Mouse (Mus musculus) heart, embryonic 15.5 days (tissue): ENCODE measurements around the gene Nfasc. TPM values are rescaled to one million over a fixed set of nuclear protein-coding genes. Genes with fewer than 3 reads are reported as not detected.

ENCODE experiments used
- ATAC-seq: fragments of 200-750 bp; cut with Nextera tagmentation; replicated peaks from 2 replicates; pipeline ENCODE4 v1.8.0; 2017; ENCODE audit warnings: low read depth, moderate TSS enrichment; ENCODE audit not compliant: insufficient number of reproducible peaks, insufficient read depth, low FRiP score
- H3K27ac ChIP-seq: fragments of 300-500 bp; sonication (generic); 2 replicates; pipeline ENCODE4 v1.5.1; 2015; ENCODE audit warnings: mild to moderate bottlenecking, inconsistent platforms
- H3K27me3 ChIP-seq: fragments of 300-500 bp; sonication (generic); 2 replicates; pipeline ENCODE4 v1.6.1; 2015; ENCODE audit warnings: inconsistent platforms
- H3K36me3 ChIP-seq: fragments of 300-500 bp; sonication (generic); 2 replicates; pipeline ENCODE4 v1.6.1; 2015; ENCODE audit warnings: mild to moderate bottlenecking, inconsistent platforms
- H3K4me1 ChIP-seq: fragments of 300-500 bp; sonication (generic); replicated peaks from 2 replicates; pipeline ENCODE4 v1.6.1; 2015; ENCODE audit warnings: inconsistent platforms
- H3K4me2 ChIP-seq: fragments of 300-500 bp; sonication (generic); 2 replicates; pipeline ENCODE4 v1.6.1; 2015; ENCODE audit warnings: inconsistent platforms, mild to moderate bottlenecking, moderate library complexity
- H3K4me3 ChIP-seq: fragments of 300-500 bp; sonication (generic); 2 replicates; pipeline ENCODE4 v1.5.1; 2015; ENCODE audit warnings: mild to moderate bottlenecking, inconsistent platforms
- H3K9ac ChIP-seq: fragments of 300-500 bp; sonication (generic); 2 replicates; pipeline ENCODE4 v1.6.1; 2015; ENCODE audit warnings: mild to moderate bottlenecking, inconsistent platforms
- H3K9me3 ChIP-seq: fragments of 300-500 bp; sonication (generic); replicated peaks from 2 replicates; pipeline ENCODE4 v1.6.1; 2016; ENCODE audit warnings: inconsistent platforms
- WGBS: fragments of 180-500 bp; shearing (Covaris S2); methylation state at CpG from one replicate; pipeline ENCODE4 v1.1.7; 2015; ENCODE audit warnings: mixed read lengths; 5-methylcytosine and 5-hydroxymethylcytosine counted together
- polyA plus RNA-seq: library from polyadenylated mRNA; unstranded; fragments of >200 nt; fragmentation: Nextera tagmentation; extraction: Ambion mirVana; gene quantifications from 2 replicates; pipeline ENCODE4 v1.2.1, GENCODE M21; 2015

Nfasc gene
- polyA plus RNA-seq, 1 experiment from 2014 or later = 0.28 TPM

DNA sequence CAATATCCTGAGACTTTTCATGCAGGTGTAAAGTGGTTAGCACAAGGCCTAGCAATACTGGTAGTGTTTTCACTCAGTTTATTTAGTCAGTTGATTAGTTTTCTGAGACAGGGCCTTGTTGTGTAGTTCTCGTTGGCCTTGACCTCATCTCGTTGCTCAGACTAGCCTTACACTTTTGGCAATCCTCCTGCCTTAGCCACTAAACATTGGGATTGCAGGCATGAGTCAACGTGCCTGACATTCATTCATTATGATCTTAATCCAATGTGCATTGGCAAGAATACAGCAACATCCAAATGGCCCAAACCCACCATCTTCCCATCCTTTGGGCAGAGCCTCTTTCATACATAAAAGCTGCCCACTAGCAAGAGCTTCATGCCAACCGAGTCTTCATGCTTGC lies 129.5 kb downstream of the Nfasc start:
- H3K36me3 ChIP-seq = no peaks in the 10 kb centered on the region
- no peak overlapping the region for H3K4me3 ChIP-seq
- H3K27me3 ChIP-seq = peaks cover 6% of the 10 kb centered on the region; the same call in 1 of the 2 replicates
- H3K9me3 ChIP-seq = no peaks in the 10 kb centered on the region
- H3K4me2 ChIP-seq = no peak overlapping the region
- H3K27ac ChIP-seq = no peak overlapping the region
- no peak overlapping the region for H3K9ac ChIP-seq
- WGBS = 78% methylated on average over 4 of the region's 4 CpGs
- ATAC-seq = no peak
- H3K4me1 ChIP-seq = no peaks in the 10 kb centered on the region

- H3K4me3 ChIP-seq = no peak overlapping the region
- no peak for ATAC-seq
- WGBS = 34% methylated on average over 4 of the region's 4 CpGs
- no peaks in the 10 kb centered on the region for H3K9me3 ChIP-seq
- H3K27ac ChIP-seq = no peak overlapping the region
- H3K36me3 ChIP-seq = no peaks in the 10 kb centered on the region
- peaks cover 6% of the 10 kb centered on the region; the same call in 1 of the 2 replicates for H3K27me3 ChIP-seq
- no peaks in the 10 kb centered on the region for H3K4me1 ChIP-seq
- H3K9ac ChIP-seq = no peak overlapping the region
- H3K4me2 ChIP-seq = no peak overlapping the region
These were observed 132.5 kb downstream of the Nfasc start for GRCm38 (mm10) chr1:132609048-132609634.

DNA sequence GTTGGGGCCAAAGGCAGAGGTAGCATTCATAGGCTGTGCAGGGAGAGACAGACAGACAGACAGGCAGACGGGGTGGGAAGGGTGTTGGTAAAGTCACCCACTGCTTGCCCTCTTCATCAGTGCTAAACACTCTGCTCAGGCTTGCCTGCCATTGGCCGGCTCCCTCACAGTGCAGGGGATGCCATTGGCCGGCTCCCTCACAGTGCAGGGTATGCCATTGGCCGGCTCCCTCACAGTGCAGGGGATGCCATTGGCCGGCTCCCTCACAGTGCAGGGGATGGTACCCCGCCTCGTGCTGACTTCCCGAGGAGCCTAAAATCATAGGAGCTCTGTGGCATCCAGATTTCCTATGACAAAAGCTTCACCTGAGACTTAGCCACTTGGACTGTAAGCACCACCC lies 139.4 kb downstream of the Nfasc start:
- H3K36me3 ChIP-seq = no peaks in the 10 kb centered on the region
- 38% methylated on average over 8 of the region's 8 CpGs for WGBS
- H3K4me2 ChIP-seq = no peak overlapping the region
- H3K27ac ChIP-seq = no peak overlapping the region
- no peak for ATAC-seq
- H3K27me3 ChIP-seq = peaks cover 15% of the 10 kb centered on the region; the same call in 1 of the 2 replicates
- no peak overlapping the region for H3K4me3 ChIP-seq
- no peak overlapping the region for H3K9ac ChIP-seq
- H3K9me3 ChIP-seq = no peaks in the 10 kb centered on the region
- no peaks in the 10 kb centered on the region for H3K4me1 ChIP-seq

- H3K27me3 ChIP-seq = peaks cover 37% of the 10 kb centered on the region
- 84% methylated on average over 5 of the region's 5 CpGs for WGBS
These were observed 143.6 kb downstream of the Nfasc start for GRCm38 (mm10) chr1:132598024-132598423.

GRCm38 (mm10) chr1:132595741-132596140 lies 145.9 kb downstream of the Nfasc start:
- Histone ChIP-seq H3K4me1 (no peaks in the 10 kb centered on the region; the same call in 1 of the 2 replicates), H3K36me3 (no peaks in the 10 kb centered on the region), H3K4me3 (no peak overlapping the region), H3K9ac (no peak overlapping the region), H3K27ac (no peak overlapping the region), H3K9me3 (no peaks in the 10 kb centered on the region), H3K27me3 (peaks cover 32% of the 10 kb centered on the region), H3K4me2 (no peak overlapping the region)
- WGBS = 28% methylated on average over 6 of the region's 6 CpGs
- ATAC-seq = no peak

More at GRCm38 (mm10) chr1:132598024-132598423, 143.6 kb downstream of the Nfasc start:
- Histone ChIP-seq H3K4me3 (no peak overlapping the region), H3K9ac (no peak overlapping the region), H3K27ac (no peak overlapping the region), H3K4me1 (no peaks in the 10 kb centered on the region; the same call in 1 of the 2 replicates), H3K36me3 (no peaks in the 10 kb centered on the region), H3K4me2 (no peak overlapping the region), H3K9me3 (no peaks in the 10 kb centered on the region)
- no peak for ATAC-seq

GRCm38 (mm10) chr1:132594587-132594986 lies 147.0 kb downstream of the Nfasc start:
- WGBS = 11% methylated on average over 4 of the region's 4 CpGs
- H3K27me3 ChIP-seq = peaks cover 30% of the 10 kb centered on the region
- H3K36me3 ChIP-seq = no peaks in the 10 kb centered on the region
- no peak overlapping the region for H3K9ac ChIP-seq
- H3K4me3 ChIP-seq = no peak overlapping the region
- H3K4me2 ChIP-seq = no peak overlapping the region
- H3K4me1 ChIP-seq = no peaks in the 10 kb centered on the region; the same call in 1 of the 2 replicates
- no peaks in the 10 kb centered on the region for H3K9me3 ChIP-seq
- ATAC-seq = no peak
- H3K27ac ChIP-seq = no peak overlapping the region

- ATAC-seq = no peak
- no peaks in the 10 kb centered on the region for H3K9me3 ChIP-seq
- no peak overlapping the region for H3K27ac ChIP-seq
- peaks cover 28% of the 10 kb centered on the region for H3K27me3 ChIP-seq
- no peak overlapping the region for H3K4me2 ChIP-seq
- no peak overlapping the region for H3K9ac ChIP-seq
- 81% methylated on average over 5 of the region's 5 CpGs for WGBS
- no peak overlapping the region for H3K4me3 ChIP-seq
- no peaks in the 10 kb centered on the region for H3K36me3 ChIP-seq
- H3K4me1 ChIP-seq = peaks cover 2% of the 10 kb centered on the region; the same call in 1 of the 2 replicates
These were observed 149.5 kb downstream of the Nfasc start for GRCm38 (mm10) chr1:132592145-132592544.

GRCm38 (mm10) chr1:132591399-132591930 lies 150.1 kb downstream of the Nfasc start:
- Histone ChIP-seq H3K4me2 (no peak overlapping the region), H3K9ac (no peak overlapping the region), H3K27me3 (peaks cover 23% of the 10 kb centered on the region), H3K36me3 (no peaks in the 10 kb centered on the region), H3K4me3 (no peak overlapping the region), H3K27ac (no peak overlapping the region), H3K4me1 (peaks cover 5% of the 10 kb centered on the region; the same call in 1 of the 2 replicates), H3K9me3 (no peaks in the 10 kb centered on the region)
- no peak for ATAC-seq
- 72% methylated on average over 11 of the region's 11 CpGs for WGBS

- H3K4me2 ChIP-seq = no peak overlapping the region
- no peaks in the 10 kb centered on the region for H3K36me3 ChIP-seq
- no peaks in the 10 kb centered on the region for H3K9me3 ChIP-seq
- no peaks in the 10 kb centered on the region for H3K27me3 ChIP-seq
- H3K27ac ChIP-seq = no peak overlapping the region
- no peak overlapping the region for H3K4me3 ChIP-seq
- ATAC-seq = no peak
- H3K4me1 ChIP-seq = 0 out of 2 replicates have a peak, but pooled peaks cover 5% of the 10 kb centered on the region
- H3K9ac ChIP-seq = no peak overlapping the region
- WGBS = 45% methylated on average over 15 of the region's 15 CpGs
These were observed 154.9 kb downstream of the Nfasc start for GRCm38 (mm10) chr1:132586679-132587201.

GRCm38 (mm10) chr1:132585376-132585775 lies 156.2 kb downstream of the Nfasc start:
- no peak overlapping the region for H3K27ac ChIP-seq
- no peak overlapping the region for H3K9ac ChIP-seq
- H3K4me3 ChIP-seq = no peak overlapping the region
- WGBS = 72% methylated on average over 4 of the region's 4 CpGs
- H3K4me2 ChIP-seq = no peak overlapping the region
- no peak for ATAC-seq
- no peaks in the 10 kb centered on the region for H3K36me3 ChIP-seq
- no peaks in the 10 kb centered on the region for H3K9me3 ChIP-seq
- H3K4me1 ChIP-seq = 0 out of 2 replicates have a peak, but pooled peaks cover 5% of the 10 kb centered on the region
- H3K27me3 ChIP-seq = no peaks in the 10 kb centered on the region

DNA sequence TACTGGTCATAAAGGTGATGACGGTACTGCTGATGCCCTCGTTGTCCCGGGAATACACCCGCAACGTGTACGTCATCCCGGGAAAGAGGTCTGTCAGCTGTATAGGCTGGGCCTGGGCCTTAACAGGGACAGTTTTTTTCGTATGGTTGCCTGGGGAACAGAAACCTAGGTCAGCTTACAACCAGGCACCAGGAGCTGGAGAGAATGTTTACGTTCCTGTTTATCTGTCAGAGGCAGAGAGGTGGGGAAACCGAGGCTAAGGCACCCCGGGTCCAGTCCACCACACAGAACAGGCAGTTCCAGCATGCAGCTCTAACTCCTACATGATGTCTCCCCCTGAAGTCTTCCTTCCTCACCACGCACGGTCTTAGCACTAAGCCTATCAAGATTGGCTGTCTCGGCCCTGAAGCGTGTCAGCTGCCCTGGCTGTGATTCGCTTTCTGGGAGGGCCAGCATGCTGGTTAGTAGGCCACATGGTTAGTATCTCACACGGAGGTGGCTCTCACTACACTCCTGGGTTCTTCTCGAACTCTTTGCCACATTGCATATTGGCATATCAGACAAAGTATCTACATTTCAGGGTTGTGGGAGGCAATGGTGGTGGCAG lies 158.5 kb downstream of the Nfasc start:
- H3K4me1 ChIP-seq = 0 out of 2 replicates have a peak, but pooled peaks cover 3% of the 10 kb centered on the region
- no peak overlapping the region for H3K4me2 ChIP-seq
- 68% methylated on average over 18 of the region's 18 CpGs for WGBS
- H3K9me3 ChIP-seq = no peaks in the 10 kb centered on the region
- no peak overlapping the region for H3K9ac ChIP-seq
- no peak overlapping the region for H3K4me3 ChIP-seq
- no peak overlapping the region for H3K27ac ChIP-seq
- 0 out of 2 replicates have a peak, but pooled peaks cover 4% of the 10 kb centered on the region for H3K27me3 ChIP-seq
- H3K36me3 ChIP-seq = no peaks in the 10 kb centered on the region
- ATAC-seq = no peak
